Mouse (Mus musculus): ENCODE data around the gene Runx2. TPM values are rescaled to one million over a fixed set of nuclear protein-coding genes. Genes with fewer than 3 reads are reported as not detected.
A peak's percentile ranks its signal among the peaks of the same experiment; 100 is the strongest.

Runx2 gene
- polyA plus RNA-seq, 1 experiment from 2014 or later = 4.0 TPM

- Histone ChIP-seq H3K4me2 (ENCODE audit: low read length) (no peak overlapping the region), H3K27me3 (ENCODE audit: insufficient read depth, low read length) (no peaks in the 10 kb centered on the region), H3K4me3 (replicated peaks; ENCODE audit: low read depth, low read length) (no peak overlapping the region), H3K4me1 (replicated peaks; ENCODE audit: insufficient read depth, low read length) (0 out of 2 replicates have a peak, but pooled peaks cover 5% of the 10 kb centered on the region), H3K36me3 (ENCODE audit: insufficient read depth, low read length) (no peaks in the 10 kb centered on the region), H3K27ac (peak overlapping the region; percentile 56; the same call in 1 of the 2 replicates), H3K9ac (ENCODE audit: low read depth, low read length) (no peak overlapping the region), H3K9me3 (replicated peaks; ENCODE audit: low read length) (no peaks in the 10 kb centered on the region)
- ATAC-seq (replicated peaks; ENCODE audit: low FRiP score, low read depth) (peak; percentile 46; the same call in 1 of the 2 replicates), DNase-seq (ENCODE audit: low spot score) (peak; percentile 84)
- WGBS = 15% methylated on average over 11 of the region's 11 CpGs
- TF ChIP-seq CTCF (IDR thresholded peaks at IDR 0.05; ENCODE audit: low read depth) = no peak
Measured at GRCm38 (mm10) chr17:44490164-44490794, 324.3 kb downstream of the Runx2 start.

GRCm38 (mm10) chr17:44489346-44489745 lies 325.3 kb downstream of the Runx2 start:
- H3K27me3 ChIP-seq (ENCODE audit: insufficient read depth, low read length) = no peaks in the 10 kb centered on the region
- no peaks in the 10 kb centered on the region for H3K36me3 ChIP-seq (ENCODE audit: insufficient read depth, low read length)
- no peak overlapping the region for H3K4me3 ChIP-seq (replicated peaks; ENCODE audit: low read depth, low read length)
- no peaks in the 10 kb centered on the region for H3K9me3 ChIP-seq (replicated peaks; ENCODE audit: low read length)
- 0 out of 2 replicates have a peak, but pooled peaks cover 5% of the 10 kb centered on the region for H3K4me1 ChIP-seq (replicated peaks; ENCODE audit: insufficient read depth, low read length)
- no peak for ATAC-seq (replicated peaks; ENCODE audit: low FRiP score, low read depth)
- DNase-seq (ENCODE audit: low spot score) = no peak
- TF ChIP-seq CTCF (IDR thresholded peaks at IDR 0.05; ENCODE audit: low read depth) = no peak
- no peak overlapping the region for H3K9ac ChIP-seq (ENCODE audit: low read depth, low read length)
- 50% methylated on average over 6 of the region's 6 CpGs for WGBS
- no peak overlapping the region for H3K4me2 ChIP-seq (ENCODE audit: low read length)
- peak overlapping the region; percentile 56 for H3K27ac ChIP-seq

- Histone ChIP-seq H3K9ac (ENCODE audit: low read depth, low read length) (no peak overlapping the region), H3K4me1 (replicated peaks; ENCODE audit: insufficient read depth, low read length) (0 out of 2 replicates have a peak, but pooled peaks cover 5% of the 10 kb centered on the region), H3K4me2 (ENCODE audit: low read length) (no peak overlapping the region), H3K9me3 (replicated peaks; ENCODE audit: low read length) (no peaks in the 10 kb centered on the region), H3K4me3 (replicated peaks; ENCODE audit: low read depth, low read length) (no peak overlapping the region), H3K27ac (no peak overlapping the region), H3K36me3 (ENCODE audit: insufficient read depth, low read length) (no peaks in the 10 kb centered on the region), H3K27me3 (ENCODE audit: insufficient read depth, low read length) (no peaks in the 10 kb centered on the region)
- ATAC-seq (replicated peaks; ENCODE audit: low FRiP score, low read depth) = no peak
- TF ChIP-seq CTCF (IDR thresholded peaks at IDR 0.05; ENCODE audit: low read depth) = no peak
- WGBS = 86% methylated on average over 10 of the region's 10 CpGs
- no peak for DNase-seq (ENCODE audit: low spot score)
Measured at GRCm38 (mm10) chr17:44487514-44488244, 326.9 kb downstream of the Runx2 start.

- WGBS = 81% methylated on average over 5 of the region's 5 CpGs
- TF ChIP-seq CTCF (IDR thresholded peaks at IDR 0.05; ENCODE audit: low read depth) = no peak
Measured at GRCm38 (mm10) chr17:44485337-44485736, 329.3 kb downstream of the Runx2 start.

GRCm38 (mm10) chr17:44479918-44480317 lies 334.7 kb downstream of the Runx2 start:
- 29% methylated on average over 5 of the region's 5 CpGs for WGBS
- Histone ChIP-seq H3K27me3 (ENCODE audit: insufficient read depth, low read length) (no peaks in the 10 kb centered on the region), H3K4me1 (replicated peaks; ENCODE audit: insufficient read depth, low read length) (no peaks in the 10 kb centered on the region), H3K27ac (no peak overlapping the region), H3K9me3 (replicated peaks; ENCODE audit: low read length) (no peaks in the 10 kb centered on the region), H3K36me3 (ENCODE audit: insufficient read depth, low read length) (no peaks in the 10 kb centered on the region), H3K9ac (ENCODE audit: low read depth, low read length) (no peak overlapping the region), H3K4me2 (ENCODE audit: low read length) (no peak overlapping the region), H3K4me3 (replicated peaks; ENCODE audit: low read depth, low read length) (no peak overlapping the region)
- ATAC-seq (replicated peaks; ENCODE audit: low FRiP score, low read depth) (no peak), DNase-seq (ENCODE audit: low spot score) (no peak)
- no peak for TF ChIP-seq CTCF (IDR thresholded peaks at IDR 0.05; ENCODE audit: low read depth)

More at GRCm38 (mm10) chr17:44485337-44485736, 329.3 kb downstream of the Runx2 start:
- no peaks in the 10 kb centered on the region for H3K36me3 ChIP-seq (ENCODE audit: insufficient read depth, low read length)
- no peak overlapping the region for H3K4me3 ChIP-seq (replicated peaks; ENCODE audit: low read depth, low read length)
- H3K4me2 ChIP-seq (ENCODE audit: low read length) = no peak overlapping the region
- no peaks in the 10 kb centered on the region for H3K9me3 ChIP-seq (replicated peaks; ENCODE audit: low read length)
- H3K9ac ChIP-seq (ENCODE audit: low read depth, low read length) = no peak overlapping the region
- H3K4me1 ChIP-seq (replicated peaks; ENCODE audit: insufficient read depth, low read length) = 0 out of 2 replicates have a peak, but pooled peaks cover 5% of the 10 kb centered on the region
- DNase-seq (ENCODE audit: low spot score) (no peak), ATAC-seq (replicated peaks; ENCODE audit: low FRiP score, low read depth) (no peak)
- H3K27me3 ChIP-seq (ENCODE audit: insufficient read depth, low read length) = no peaks in the 10 kb centered on the region
- H3K27ac ChIP-seq = no peak overlapping the region

- no peaks in the 10 kb centered on the region for H3K9me3 ChIP-seq (replicated peaks; ENCODE audit: low read length)
- H3K4me2 ChIP-seq (ENCODE audit: low read length) = no peak overlapping the region
- ATAC-seq (replicated peaks; ENCODE audit: low FRiP score, low read depth) (no peak), DNase-seq (ENCODE audit: low spot score) (no peak)
- no peaks in the 10 kb centered on the region for H3K4me1 ChIP-seq (replicated peaks; ENCODE audit: insufficient read depth, low read length)
- no peak overlapping the region for H3K27ac ChIP-seq
- H3K4me3 ChIP-seq (replicated peaks; ENCODE audit: low read depth, low read length) = no peak overlapping the region
- no peaks in the 10 kb centered on the region for H3K27me3 ChIP-seq (ENCODE audit: insufficient read depth, low read length)
- no peaks in the 10 kb centered on the region for H3K36me3 ChIP-seq (ENCODE audit: insufficient read depth, low read length)
- TF ChIP-seq CTCF (IDR thresholded peaks at IDR 0.05; ENCODE audit: low read depth) = no peak
- 61% methylated on average over 4 of the region's 4 CpGs for WGBS
- H3K9ac ChIP-seq (ENCODE audit: low read depth, low read length) = no peak overlapping the region
Measured at GRCm38 (mm10) chr17:44479491-44479890, 335.1 kb downstream of the Runx2 start.

Measured in kidney, postnatal 0 days (tissue).